Mouse (Mus musculus) forelimb bud, embryonic 11.5 days (tissue): ENCODE results near the gene Pltp.
"Not testable (repeated sequence)": the region's sequence is repeated elsewhere in the genome, so short reads cannot be mapped to it uniquely, and the experiment has no call there.

Experiments
- DNase-seq: peaks from one replicate; pipeline ENCODE4 v3.0.0-alpha.2; 2012; ENCODE audit warnings: low read depth, low spot score

Pltp gene

GRCm38 (mm10) chr2:164804533-164805331 lies 52.8 kb downstream of the Pltp start, which contains the start of the genes Acot8 and Zswim3:
Gene Acot8 (minus strand): TSS chr2:164804882.
Gene Zswim3 (plus strand): TSS chr2:164805098.
- DNase-seq = peak; percentile 99

DNA sequence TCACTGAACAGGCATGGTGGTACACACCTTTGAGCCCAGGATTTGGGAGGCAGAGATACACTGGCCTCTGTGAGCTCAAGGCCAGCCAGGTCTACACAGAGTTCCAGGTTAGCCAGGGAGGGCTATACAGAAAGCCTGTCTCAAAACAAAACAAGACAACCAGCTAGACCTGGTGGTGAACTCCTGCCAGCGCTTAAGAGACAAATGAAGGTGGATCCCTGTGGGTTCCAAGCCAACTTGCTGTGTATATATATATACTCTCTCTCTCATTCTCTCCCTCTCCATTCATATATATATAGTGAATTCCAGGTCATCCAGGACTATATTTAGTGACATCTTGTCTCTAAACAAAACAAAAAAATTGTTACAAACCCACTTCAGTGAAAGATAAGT lies 53.6 kb downstream of the Pltp start:
- DNase-seq = no peak

GRCm38 (mm10) chr2:164803201-164803920 lies 54.1 kb downstream of the Pltp start:
- no peak for DNase-seq

GRCm38 (mm10) chr2:164800252-164801004 lies 57.1 kb downstream of the Pltp start:
- no peak for DNase-seq

DNA sequence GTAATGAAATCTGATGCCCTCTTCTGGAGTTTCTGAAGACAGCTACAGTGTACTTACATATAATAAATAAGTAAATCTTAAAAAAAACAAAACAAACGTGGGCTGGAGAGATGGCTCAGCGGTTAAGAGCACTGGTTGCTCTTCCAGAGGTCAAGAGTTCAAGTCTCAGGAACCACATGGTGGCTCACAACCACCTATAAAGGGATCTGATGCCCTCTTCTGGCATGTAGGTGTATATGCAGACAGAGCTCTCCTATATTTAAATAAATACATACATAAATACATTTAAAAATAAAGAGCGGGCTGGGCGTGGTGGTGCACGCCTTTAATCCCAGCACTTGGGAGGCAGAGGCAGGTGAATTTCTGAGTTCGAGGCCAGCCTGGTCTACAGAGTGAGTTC lies 59.0 kb downstream of the Pltp start:
- DNase-seq = not testable (repeated sequence)

GRCm38 (mm10) chr2:164795868-164796267 lies 61.6 kb downstream of the Pltp start:
- DNase-seq = no peak

DNA sequence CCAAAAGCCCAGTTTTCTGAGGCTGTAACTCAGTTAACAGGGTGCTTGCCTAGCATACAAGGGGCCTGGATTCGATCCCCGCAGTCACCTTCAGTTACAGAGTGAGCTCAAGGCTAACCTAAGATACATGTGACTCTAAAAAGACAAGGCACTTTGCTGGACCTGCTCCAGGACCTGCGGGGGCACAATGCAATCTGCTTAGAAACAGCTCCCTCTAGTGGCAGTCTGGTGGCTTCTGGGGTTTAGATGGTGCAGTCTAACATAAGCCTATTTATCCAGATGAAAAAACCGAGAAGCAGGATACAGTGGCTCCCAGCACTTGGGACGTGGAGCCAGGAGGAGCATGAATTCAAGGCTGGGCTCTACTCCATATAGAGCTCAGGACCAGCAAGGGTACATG lies 63.2 kb downstream of the Pltp start:
- DNase-seq = peak; percentile 86

DNA sequence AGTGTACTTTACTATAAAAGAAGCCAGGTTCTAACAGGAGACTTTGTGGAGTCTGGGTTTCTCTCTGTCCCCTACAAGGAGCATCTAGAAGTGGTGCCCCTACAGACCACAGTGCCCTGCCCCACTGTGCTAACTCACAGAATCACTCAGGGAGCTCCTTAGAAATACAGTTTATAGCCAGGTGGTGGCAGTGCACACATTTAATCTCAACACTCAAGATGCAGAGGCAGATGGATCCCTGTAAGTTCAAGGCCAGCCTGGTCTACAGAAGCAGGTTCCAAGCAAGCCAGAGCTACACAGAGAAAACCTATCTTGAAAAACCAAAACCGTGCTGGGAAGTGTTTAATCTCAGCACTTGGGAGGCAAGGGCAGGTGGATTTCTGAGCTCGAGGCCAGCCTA lies 63.7 kb downstream of the Pltp start:
- DNase-seq = no peak

DNA sequence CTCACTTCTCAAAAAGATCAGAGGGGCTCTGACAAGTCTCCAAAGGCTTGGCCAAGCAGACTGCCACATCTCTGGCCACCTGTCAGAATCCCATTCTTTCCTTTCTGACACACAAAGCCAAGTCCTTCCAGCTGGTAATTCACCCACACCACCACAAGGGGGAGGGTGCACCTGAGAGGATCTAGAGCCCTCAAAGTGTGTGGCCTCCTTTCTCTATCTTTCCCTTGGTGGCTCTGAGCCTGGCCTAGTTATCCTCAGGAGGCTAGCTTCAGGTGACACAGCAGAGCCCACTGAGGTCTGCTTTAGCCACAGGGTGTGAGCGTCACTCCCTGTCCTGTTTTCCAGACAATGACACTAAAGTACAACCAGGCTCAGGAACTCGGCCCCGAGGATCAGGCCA lies 64.3 kb downstream of the Pltp start:
- peak; percentile 56 for DNase-seq

DNA sequence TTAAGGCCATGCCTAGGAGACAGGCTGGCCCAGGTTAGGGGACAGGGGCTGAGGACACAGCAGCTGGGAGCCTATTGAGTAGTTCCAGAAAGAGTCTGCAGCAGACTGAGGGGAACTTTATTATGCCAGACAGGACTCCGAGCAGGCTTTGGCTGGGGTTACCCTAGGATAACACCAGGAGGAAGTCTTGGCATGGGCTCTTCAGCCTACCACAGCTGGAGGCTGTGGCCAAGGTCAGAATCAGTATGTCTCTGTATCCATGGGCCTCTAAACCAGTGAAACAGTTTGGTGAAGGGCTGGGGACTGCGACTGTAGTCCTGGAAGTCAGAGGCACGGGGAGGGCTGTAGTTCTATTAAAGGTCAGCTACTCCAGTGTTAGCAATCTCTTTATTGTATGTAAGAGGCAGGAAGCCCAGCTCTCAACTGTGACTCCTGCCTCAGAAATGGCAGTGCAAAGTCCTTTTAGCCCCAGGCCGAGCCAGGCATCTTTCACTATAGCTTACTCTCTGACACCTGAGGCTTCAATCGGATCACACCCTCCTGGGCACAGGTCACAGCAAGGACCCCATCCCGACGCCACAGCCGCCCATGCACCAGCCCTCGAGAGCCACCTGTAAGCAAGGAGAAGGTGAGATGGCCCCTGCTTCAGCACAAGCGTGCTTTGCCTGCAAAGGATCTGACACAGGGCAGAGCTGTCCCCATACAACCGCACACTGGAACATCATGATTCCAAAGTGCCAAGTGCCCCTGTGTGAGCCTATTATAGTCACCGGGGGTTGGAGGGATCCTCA lies 64.9 kb downstream of the Pltp start:
- DNase-seq = no peak

DNA sequence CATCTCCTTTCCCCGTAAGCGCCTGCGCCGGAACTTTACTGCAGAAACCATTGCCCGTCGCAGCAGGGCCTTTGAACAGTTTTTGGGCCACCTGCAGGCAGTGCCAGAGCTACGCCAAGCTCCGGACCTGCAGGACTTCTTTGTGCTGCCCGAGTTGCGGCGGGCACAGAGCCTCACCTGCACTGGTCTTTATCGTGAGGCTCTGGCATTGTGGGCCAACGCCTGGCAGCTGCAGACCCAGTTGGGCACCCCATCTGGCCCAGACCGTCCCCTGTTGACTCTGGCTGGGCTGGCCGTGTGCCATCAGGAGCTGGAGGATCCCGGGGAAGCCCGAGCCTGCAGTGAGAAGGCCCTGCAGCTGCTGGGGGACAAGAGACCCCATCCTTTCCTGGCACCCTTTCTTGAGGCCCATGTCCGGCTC lies 65.7 kb downstream of the Pltp start:
- no peak for DNase-seq

GRCm38 (mm10) chr2:164790451-164790850 lies 67.1 kb downstream of the Pltp start:
- no peak for DNase-seq
